Mouse (Mus musculus) layer of hippocampus, adult 18-20 months (tissue): ENCODE results near the gene Hyou1. TPM values are rescaled to one million over a fixed set of nuclear protein-coding genes. Genes with fewer than 3 reads are reported as not detected.
A peak's percentile ranks its signal among the peaks of the same experiment; 100 is the strongest.
"Not testable (repeated sequence)": the region's sequence is repeated elsewhere in the genome, so short reads cannot be mapped to it uniquely, and the experiment has no call there.

Experiments
- DNase-seq, 2 experiments: peaks; one replicate each; pipeline ENCODE4 v3.0.0; 2022; ENCODE audit warnings: low spot score in 2 of 2
- total RNA-seq, 2 experiments: library from RNA; stranded (reverse); gene quantifications; 2 replicates each; pipeline ENCODE4 v1.2.3; 2021

The Hyou1 gene
- total RNA-seq, 2 experiments from 2014 or later: 130 to 141 TPM

DNA sequence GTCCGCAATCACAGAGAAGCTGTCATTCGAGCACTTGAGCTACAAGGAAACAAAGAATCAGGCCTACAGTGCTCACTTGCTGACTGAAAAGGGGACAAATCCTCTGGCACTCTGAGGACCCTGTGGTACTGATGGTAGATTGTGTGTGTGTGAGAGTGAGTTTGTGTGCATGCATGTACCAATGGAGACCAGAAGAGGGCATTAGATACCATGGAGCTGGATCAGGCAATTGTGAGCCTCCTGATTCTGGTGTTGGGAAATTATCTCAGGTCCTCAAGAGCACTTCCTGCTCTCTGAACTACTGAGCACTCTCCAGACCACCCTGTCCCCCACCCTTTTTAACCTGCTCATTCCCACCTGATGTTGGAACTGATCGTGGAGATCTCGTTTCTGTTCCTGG is 30.7 kb upstream of the Hyou1 start:
- no peak for DNase-seq

DNA sequence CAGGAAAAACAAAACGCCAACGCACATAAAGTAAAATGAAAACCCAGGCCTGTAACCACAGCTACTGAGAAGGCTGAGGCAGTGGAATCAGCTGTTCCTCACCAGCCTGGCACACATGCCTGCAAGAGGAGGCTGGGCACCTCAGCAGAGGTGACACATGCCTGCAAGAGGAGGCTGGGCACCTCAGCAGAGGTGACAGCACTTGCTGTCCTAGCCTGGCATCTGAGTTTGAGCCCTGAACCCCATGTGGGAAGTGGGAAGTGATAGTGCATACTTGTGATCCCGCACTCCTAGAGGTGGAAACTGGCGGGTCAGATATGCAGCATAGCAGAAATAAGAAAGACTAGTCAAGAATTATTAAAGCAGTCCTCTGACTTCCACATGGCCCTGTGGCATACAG is 27.9 kb upstream of the Hyou1 start:
- DNase-seq: peak in 1 of 2 experiments; percentile 38

DNA sequence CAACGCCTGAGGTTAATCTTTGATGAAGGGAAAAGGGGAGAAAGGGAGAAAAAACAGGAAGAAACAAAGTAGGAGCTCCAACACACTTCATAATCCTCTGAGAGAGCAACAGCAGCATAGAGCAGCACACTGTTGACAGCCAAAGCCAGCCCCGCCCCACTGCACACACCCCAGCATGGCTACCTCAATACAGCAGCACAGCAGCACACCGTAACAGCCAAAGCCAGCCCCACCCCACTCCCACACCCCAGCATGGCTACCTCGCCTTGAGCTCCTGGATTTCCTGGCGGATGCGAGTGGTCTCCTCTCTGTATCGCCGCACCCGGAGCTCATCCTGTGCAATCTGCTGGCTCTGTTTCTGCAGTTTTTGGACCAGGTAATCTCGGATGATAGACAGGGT is 27.0 kb upstream of the Hyou1 start:
- DNase-seq: no peak

DNA sequence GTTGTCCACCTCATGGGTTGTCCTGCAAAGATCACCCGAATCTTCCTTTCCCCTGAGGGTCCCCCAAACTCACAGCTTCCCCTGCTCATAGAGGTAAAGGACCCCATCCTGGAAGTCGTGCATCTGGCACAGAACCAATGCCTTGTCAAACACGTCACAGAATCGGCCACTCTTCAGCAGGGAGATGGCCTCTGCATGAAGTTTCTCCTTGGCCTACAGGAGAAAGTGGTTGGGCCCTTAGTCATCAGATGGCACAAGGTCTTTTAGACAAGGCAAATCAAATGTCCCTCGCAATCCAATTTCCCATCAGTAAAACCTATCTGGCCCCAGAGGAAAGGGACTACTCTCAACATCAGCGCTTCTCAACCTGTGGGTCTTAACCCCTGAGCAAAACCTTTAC is 26.1 kb upstream of the Hyou1 start:
- no peak for DNase-seq

DNA sequence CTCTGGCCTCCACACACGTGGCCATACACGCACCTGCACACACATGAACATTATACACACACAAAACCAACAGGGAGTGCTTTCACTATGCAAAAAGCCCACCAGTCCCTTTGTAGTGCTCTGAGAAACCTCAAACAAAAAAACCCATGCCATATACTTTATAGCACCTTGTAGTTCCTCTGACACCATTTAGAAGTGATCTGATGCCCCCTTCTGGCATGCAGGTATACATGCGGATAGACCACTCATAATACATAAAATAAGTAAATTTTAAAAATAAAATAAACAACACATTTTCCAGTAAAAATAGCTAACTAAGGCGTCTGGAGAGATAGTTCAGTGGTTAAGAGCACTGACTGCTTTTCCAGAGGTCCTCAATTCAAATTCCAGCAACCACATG is 22.1 kb upstream of the Hyou1 start:
- DNase-seq: no peak

DNA sequence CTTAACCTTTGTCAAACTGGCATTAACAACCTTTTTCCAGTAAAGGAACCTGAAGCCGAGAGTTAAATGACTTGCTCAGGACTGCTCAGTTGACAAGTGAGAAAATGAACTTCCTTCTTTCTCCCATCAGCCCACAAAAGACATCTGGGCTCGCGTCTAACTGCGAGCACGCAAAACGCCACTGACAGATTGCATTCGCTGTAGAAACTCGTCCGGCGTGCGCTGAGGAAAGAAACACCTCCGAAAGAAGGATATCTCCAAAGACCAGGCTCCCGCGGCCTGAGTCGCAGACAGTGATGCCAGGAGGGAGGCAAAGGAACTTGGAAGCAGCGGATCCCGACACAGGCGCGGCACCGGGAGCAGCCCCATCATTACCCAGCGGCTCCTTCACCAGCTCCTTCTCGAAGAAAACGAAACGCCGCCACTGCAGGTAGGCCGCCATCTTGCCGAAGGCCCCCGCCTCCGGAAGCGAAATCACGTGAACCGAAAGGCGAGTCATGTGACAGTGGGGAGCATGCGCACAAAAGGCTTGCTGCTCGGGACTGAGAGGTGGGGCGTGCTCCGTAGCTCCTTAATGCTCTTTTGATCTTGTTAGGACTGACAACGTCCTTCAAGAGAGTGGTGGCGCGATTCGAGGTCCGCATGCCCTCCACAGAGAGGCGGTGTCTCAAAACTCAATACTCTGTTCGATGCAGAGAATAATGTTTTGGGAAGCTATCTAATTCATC is 17.9 kb upstream of the Hyou1 start, which contains the start of gene Vps11:
Gene Vps11 (minus strand): TSS at position 481 of the 728 bp plus-strand sequence.
- peak; percentile 87 to 95 for DNase-seq

DNA sequence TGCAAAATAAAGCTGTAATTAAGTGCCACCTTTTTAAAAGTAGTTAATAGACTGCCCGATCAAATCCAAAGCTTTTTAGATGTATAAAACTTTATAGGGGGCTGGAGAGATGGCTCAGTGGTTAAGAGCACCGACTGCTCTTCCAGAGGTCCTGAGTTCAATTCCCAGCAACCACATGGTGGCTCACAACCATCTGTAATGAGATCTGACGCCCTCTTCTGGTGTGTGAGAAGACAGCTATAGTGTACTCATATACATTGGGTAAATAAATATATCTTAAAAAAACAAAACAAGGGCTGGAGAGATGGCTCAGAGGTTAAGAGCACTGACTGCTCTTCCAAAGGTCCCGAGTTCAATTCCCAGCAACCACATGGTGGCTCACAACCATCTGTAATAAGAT is 17.4 kb upstream of the Hyou1 start:
- not testable (repeated sequence) for DNase-seq

DNA sequence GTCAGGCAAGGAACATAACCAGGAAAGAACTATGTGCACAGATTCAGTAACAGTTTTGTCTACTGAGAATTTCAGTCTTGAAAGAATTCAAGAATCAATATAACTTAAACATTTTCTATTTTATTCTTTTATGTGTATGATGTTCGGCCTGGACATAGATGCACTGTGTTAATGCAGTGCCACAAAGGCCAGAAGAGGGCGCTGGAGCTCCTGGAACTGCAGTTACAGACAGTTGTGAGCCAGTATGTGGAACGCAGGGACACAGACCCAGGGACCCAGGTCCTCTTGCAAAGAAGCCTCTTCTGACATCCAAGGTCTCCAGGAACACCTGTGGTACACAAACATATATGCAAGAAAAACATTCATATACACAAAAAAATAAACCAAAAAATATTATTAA is 14.8 kb upstream of the Hyou1 start:
- no peak for DNase-seq

DNA sequence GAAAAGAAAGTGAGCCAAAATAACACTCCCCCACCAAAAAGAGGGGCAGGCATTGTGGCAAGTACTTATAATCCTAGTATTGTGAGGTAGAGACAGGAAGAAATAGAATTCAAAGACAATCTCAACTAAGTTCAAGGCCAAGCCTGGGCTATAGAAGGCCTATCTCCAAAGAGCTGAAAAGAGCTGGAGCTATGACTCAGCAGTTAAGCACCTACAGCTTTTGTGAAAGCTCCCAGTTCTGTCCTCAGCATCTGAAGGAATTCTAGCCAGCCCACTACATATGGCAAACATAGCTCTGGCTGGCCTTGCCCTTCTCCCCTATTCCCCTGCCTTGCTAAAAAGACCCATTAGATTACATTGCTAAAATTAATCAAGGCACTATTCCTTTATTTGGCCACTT is 5.9 kb upstream of the Hyou1 start:
- DNase-seq: no peak

DNA sequence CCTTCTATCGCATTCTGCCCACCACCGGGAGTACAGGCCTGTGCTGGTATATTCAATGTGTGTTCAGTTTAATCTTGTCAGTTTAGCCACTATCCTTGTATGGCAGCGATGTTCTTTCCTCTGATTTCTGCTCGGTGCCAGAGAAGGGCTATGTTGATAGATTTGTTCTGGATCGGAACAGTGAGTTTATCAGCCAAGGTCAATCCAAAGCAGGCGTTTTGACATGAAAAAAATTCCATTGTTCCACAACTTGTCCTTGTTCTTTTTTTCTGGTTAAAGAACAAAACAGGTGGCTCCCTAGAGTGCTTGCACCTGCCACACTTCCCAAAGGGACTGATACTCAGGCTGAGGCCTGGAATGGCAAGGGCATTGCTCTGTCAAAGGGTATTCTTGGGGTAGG is 3.1 kb upstream of the Hyou1 start:
- DNase-seq: no peak

DNA sequence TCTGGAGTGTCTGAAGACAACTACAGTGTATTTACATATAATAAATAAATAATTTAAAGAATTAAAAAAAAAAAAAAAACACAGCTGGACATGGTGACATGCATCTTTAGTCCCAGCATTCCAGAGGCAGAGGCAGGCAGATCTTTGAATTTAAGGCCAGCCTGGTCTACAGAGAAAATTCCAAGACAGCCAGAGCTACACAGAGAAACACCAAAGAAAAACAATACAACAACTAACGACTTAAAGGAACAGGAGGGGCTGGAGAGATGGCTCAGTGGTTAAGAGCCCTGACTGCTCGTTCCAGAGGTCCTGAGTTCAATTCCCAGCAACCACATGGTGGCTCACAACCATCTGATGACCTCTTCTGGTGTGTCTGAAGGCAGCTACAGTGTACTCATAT is 2.0 kb upstream of the Hyou1 start:
- DNase-seq: not testable (repeated sequence)

DNA sequence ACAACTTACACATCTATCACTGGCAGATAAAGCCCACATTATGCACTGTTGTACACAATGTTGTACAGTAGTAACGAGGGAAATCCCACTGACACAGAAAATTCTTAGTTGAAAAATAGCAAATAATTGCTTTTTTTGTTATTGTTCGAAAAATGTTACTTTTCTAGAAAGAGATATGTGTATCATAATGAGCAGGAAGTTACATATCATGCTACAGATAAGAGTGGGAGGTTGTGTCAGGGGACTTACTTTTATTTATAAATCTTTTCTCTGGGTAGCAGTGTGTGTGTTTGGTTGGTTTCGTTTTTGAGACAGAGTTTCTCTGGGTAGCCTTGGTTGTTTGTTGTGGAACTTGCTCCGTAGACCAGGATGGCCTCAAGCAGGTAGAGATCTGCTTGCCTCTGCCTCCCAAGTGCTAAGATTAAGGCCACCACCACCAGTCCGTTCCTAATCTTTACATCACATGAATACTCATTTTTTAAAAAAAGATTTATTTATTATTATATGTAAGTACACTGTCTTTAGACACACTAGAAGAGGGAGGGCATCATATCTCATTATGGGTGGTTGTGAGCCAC is 1.0 kb upstream of the Hyou1 start:
- DNase-seq: no peak

DNA sequence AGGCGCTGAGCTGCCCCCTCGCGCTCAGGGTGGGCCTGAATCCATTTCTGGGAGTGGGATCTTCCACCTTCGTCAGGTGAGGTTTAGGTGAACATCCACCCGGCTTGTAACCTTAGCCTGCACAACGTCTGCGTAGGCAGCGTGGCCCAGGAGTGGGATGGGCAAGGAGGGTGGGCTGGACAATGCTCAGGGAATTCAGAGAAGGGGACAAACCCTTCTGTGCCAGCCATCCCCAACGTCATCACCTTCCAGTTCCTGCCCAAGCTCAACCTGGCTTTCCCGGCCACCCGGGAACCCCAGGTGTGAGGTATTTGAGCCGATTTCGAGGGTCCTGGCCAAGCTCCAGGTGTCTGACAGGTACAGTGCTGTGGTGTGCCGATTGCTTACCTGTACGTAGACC is 572 bp downstream of the Hyou1 start:
- DNase-seq: peak in 1 of 2 experiments; percentile 28

DNA sequence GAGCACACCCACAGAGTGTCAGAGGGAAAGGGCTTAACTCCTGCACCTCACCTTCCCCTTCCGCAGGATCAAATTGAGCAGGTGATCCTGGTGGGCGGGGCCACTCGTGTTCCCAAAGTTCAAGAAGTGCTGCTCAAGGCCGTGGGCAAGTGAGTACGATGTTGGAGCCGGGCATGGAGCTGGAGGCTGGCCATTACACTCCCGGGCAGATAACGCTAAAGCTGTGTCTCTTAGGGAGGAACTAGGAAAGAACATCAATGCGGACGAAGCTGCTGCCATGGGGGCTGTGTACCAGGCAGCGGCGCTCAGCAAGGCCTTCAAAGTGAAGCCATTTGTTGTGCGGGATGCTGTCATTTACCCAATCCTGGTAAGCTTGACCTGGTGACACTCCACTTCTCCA is 5.3 kb downstream of the Hyou1 start:
- no peak for DNase-seq

DNA sequence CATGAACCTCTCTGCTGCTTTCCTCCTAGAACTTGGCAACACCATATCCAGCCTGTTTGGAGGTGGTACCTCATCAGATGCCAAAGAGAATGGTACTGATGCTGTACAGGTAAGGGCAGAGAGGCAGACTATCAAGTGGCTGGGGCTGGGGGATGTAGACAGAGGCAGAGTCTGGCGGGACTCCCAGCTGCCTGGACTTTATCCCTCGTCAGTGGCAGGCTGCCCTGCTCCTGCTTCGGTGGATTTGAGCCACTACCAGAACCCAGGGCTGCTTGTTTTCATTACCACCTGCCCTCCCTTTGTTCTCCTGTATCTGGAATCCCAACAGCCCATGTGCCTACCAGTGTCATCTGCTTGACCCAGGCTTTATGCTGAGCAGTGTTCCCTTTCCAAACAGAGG is 7.9 kb downstream of the Hyou1 start:
- no peak for DNase-seq

DNA sequence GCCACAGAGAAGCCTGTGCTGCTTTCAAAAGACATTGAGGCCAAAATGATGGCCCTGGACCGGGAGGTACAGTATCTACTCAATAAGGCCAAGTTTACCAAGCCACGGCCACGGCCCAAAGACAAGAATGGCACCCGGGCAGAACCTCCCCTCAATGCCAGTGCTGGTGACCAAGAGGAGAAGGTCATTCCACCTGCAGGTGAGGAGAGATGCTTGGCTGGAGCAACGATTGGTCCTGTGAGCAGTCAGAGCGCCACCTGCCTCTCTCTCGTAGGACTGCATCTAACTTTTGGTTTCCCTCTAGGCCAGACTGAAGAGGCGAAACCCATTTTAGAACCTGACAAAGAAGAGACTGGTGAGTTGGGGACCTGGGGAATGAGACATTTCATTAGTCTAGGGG is 10.0 kb downstream of the Hyou1 start:
- DNase-seq: peak in 1 of 2 experiments; percentile 55

DNA sequence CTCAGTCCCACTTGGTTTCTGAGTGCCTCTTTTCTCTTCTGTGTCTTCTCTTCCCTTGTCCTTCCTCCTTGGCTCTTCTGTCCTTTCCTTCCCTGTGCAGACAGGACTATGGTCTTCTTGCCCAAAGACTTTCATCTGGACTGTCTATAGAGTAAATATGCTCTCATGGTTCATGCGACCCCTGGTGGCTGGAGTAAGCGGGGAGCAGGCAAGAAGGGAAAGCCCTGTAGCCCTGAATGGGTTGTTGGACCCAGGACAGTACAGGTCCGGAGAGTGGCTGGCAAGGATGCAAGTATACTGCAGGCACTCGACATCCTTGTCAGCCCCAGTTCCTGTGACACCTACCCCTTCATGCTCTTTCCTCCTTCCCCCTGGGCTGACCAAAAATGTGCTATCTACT is 12.2 kb downstream of the Hyou1 start:
- DNase-seq: peak; percentile 36 to 76

DNA sequence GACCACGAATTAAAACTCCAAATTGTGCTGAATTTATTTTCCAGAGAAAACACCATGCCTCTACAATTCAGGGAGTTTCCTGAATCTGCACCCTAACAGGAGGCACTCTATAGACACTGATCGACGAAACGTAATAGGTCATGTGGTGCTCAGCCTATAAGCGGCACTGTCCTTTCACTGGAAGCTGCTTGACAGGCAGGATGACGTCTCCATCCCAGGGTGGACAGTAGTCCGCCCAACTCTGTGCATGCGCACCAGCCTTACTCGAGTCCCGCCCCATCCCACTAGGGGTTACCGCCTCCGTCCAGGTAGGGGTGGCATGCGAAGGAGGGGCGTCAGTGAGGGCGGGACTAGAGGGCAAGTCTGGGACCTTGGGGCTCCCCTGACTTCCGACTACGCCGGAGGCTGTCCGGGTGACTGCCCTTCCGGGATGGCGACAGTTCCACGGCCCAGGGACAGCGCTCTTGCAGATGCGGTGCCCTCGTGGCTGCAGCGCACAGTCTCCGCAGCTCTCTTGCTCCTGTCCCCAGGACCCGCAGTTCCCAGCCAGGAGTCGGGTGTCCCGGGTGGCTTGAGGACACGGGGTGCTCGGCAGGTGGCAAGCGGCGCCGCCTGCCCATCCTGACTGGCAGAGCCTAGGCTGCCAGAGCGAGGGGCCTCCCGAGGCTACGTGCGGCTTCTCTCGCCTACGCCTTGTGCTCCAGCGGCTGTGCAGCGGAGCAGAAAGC is 17.6 kb downstream of the Hyou1 start, which contains the start of gene Slc37a4:
Gene Slc37a4 (plus strand): TSS at position 169 of the 728 bp plus-strand sequence.
- DNase-seq: peak; percentile 91

DNA sequence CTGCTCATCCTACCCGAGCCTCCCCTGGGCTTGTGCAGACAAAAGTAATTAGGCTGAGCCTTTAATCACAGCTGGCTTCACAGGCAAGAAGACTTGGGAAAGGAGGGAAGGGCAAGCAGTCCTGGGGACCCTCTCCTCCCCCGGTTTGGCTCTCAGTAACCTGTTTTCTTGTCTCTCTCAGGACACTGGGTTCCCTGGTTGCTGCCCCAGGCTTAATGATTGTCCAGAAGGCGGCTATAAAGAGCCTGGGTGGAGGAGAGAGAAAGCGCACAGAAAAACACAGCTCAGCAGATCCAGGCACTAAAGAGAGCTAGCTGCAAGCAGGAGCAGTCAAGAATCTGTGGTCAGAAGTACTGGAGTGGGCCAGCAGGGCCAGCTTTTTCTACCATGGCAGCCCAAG is 18.8 kb downstream of the Hyou1 start:
- no peak for DNase-seq

DNA sequence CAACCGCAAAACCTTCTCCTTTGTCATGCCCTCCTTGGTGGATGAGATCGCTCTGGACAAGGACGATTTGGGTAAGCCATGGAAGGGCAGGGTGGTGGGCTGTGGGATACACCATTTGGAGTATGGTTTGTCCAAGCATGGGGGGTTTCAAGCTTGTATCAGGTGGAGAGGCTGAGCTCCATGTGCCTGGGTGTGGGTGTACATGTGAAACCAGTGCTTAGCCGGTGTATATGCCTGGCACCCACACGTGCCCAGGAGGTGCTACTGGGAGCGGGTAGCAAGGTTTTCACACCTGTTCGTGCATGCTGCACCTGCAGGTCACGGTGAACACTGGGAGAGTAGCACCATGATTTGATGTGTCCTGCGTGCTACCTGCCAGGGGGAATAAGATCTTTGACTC is 19.3 kb downstream of the Hyou1 start:
- DNase-seq: no peak

DNA sequence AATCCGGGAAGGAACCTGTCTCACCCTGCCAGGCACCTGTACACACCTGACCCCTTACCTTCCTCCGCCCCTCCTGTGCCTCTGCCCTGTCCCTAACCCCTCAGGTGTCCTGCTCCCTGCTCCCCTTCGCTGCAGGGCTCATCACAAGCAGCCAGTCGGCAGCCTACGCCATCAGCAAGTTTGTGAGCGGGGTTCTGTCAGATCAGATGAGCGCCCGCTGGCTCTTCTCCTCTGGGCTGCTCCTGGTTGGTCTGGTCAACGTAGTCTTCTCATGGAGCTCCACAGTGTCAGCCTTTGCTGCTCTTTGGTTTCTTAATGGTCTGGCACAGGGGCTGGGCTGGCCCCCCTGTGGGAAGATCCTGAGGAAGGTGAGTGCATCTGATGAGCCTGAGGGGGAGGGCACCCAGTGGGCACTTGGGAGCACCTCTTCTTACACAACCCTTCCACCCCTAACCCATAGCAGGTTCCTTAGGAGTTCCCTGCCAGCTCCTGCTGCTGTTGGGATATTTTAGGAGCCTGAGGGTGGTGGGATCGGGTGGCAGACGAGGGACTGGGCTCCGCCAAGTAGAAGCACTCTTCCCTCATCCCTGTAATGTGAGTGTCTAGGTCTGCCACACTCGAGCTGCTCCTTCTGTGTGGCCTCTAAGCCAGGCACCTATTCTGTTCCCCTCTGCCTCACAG is 20.0 kb downstream of the Hyou1 start:
- DNase-seq: no peak

DNA sequence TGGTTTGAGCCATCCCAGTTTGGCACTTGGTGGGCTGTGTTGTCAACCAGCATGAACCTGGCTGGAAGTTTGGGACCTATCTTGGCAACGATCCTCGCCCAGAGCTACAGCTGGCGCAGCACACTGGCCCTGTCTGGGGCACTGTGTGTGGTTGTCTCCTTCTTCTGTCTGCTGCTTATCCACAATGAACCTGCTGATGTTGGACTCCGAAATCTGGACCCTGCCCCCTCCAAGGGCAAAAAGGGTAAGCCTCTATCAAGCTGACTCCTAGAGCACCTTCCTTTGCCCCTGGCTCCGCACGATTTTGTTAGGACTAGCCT is 20.5 kb downstream of the Hyou1 start:
- DNase-seq: no peak
